Mouse (Mus musculus) kidney, postnatal 10 days (tissue): ENCODE measurements around the gene Tagln3.

Experiments used
- DNase-seq: peaks from one replicate; pipeline ENCODE4 v3.0.0; 2021; ENCODE audit warnings: mixed read lengths

Gene Tagln3

GRCm38 (mm10) chr16:45724061-45724741 is at the start of gene Tagln3:
Gene Tagln3, minus strand, starts transcription at chr16:45724608.
- peak; percentile 40 for DNase-seq

GRCm38 (mm10) chr16:45770914-45771313 is 46.5 kb upstream of the Tagln3 start:
- no peak for DNase-seq

- DNase-seq: peak; percentile 32
Measured at GRCm38 (mm10) chr16:45767853-45768640, 43.6 kb upstream of the Tagln3 start.

- DNase-seq: no peak
Measured at GRCm38 (mm10) chr16:45767434-45767833, 43.0 kb upstream of the Tagln3 start.

GRCm38 (mm10) chr16:45765801-45766494 is 41.5 kb upstream of the Tagln3 start:
- no peak for DNase-seq

GRCm38 (mm10) chr16:45765102-45765501 is 40.7 kb upstream of the Tagln3 start:
- DNase-seq: no peak

GRCm38 (mm10) chr16:45762859-45763505 is 38.6 kb upstream of the Tagln3 start:
- no peak for DNase-seq

GRCm38 (mm10) chr16:45761425-45761824 is 37.0 kb upstream of the Tagln3 start:
- DNase-seq: no peak

- DNase-seq: no peak
Measured at GRCm38 (mm10) chr16:45758726-45759269, 34.4 kb upstream of the Tagln3 start.

- peak; percentile 81 for DNase-seq
Measured at GRCm38 (mm10) chr16:45757421-45758078, 33.1 kb upstream of the Tagln3 start.

- DNase-seq: peak; percentile 50
Measured at GRCm38 (mm10) chr16:45756855-45757254, 32.4 kb upstream of the Tagln3 start.

- DNase-seq: no peak
Measured at GRCm38 (mm10) chr16:45743591-45744144, 19.3 kb upstream of the Tagln3 start.

- DNase-seq: peak; percentile 98
Measured at GRCm38 (mm10) chr16:45742615-45743476, 18.4 kb upstream of the Tagln3 start, which contains the start of gene Abhd10. Gene Abhd10, minus strand, starts transcription at chr16:45742955.

- no peak for DNase-seq
Measured at GRCm38 (mm10) chr16:45737880-45738279, 13.5 kb upstream of the Tagln3 start.

- DNase-seq: no peak
Measured at GRCm38 (mm10) chr16:45736724-45737123, 12.3 kb upstream of the Tagln3 start.

GRCm38 (mm10) chr16:45729163-45729562 is 4.8 kb upstream of the Tagln3 start:
- DNase-seq: peak; percentile 32

- DNase-seq: no peak
Measured at GRCm38 (mm10) chr16:45724742-45725102, 314 bp upstream of the Tagln3 start.

GRCm38 (mm10) chr16:45723172-45723901 is 1.1 kb downstream of the Tagln3 start:
- no peak for DNase-seq

GRCm38 (mm10) chr16:45722460-45722951 is 1.9 kb downstream of the Tagln3 start:
- DNase-seq: no peak
